Mouse (Mus musculus) midbrain, embryonic 10.5 days (tissue): ENCODE measurements at regions not wholly inside any gene's neighbourhood (a gene's known extent, or its start where the extent isn't known, plus 50 kb on each side); places are given as distances from the start of the nearest gene placed in this dataset.

ENCODE experiments used
- DNase-seq: peaks from one replicate; pipeline ENCODE4 v3.0.0-alpha.2; 2017; ENCODE audit warnings: low spot score
- H3K27ac ChIP-seq: fragments of 300-500 bp; sonication (generic); replicated peaks from 2 replicates; pipeline ENCODE4 v1.5.1; 2016; ENCODE audit warnings: mild to moderate bottlenecking
- H3K27me3 ChIP-seq: fragments of 300-500 bp; sonication (generic); 2 replicates; pipeline ENCODE4 v1.6.1; 2016; ENCODE audit warnings: low read depth, mild to moderate bottlenecking; ENCODE audit not compliant: poor library complexity, severe bottlenecking
- H3K36me3 ChIP-seq: fragments of 300-500 bp; sonication (generic); 2 replicates; pipeline ENCODE4 v1.6.1; 2016; ENCODE audit warnings: mild to moderate bottlenecking, moderate library complexity
- H3K4me1 ChIP-seq: fragments of 300-500 bp; sonication (generic); 2 replicates; pipeline ENCODE4 v1.6.1; 2016
- H3K4me3 ChIP-seq: fragments of 300-500 bp; sonication (generic); 2 replicates; pipeline ENCODE4 v1.5.1; 2016; ENCODE audit warnings: mild to moderate bottlenecking, moderate library complexity
- H3K9me3 ChIP-seq: fragments of 300-500 bp; sonication (generic); replicated peaks from 2 replicates; pipeline ENCODE4 v1.6.1; 2016; ENCODE audit warnings: mild to moderate bottlenecking
- WGBS: fragments of 180-500 bp; shearing (Covaris S2); methylation state at CpG from one replicate; pipeline ENCODE4 v1.1.7; 2016; 5-methylcytosine and 5-hydroxymethylcytosine counted together

GRCm38 (mm10) chr14:79929451-79929850, 54.4 kb upstream of the Olfm4 start:
- Histone ChIP-seq H3K27ac (no peak overlapping the region), H3K27me3 (no peaks in the 10 kb centered on the region), H3K4me3 (no peak overlapping the region), H3K4me1 (no peaks in the 10 kb centered on the region), H3K9me3 (no peaks in the 10 kb centered on the region), H3K36me3 (no peaks in the 10 kb centered on the region)
- no peak for DNase-seq
- WGBS, result 87% methylated on average over 3 of the region's 3 CpGs

- no peaks in the 10 kb centered on the region for H3K4me1 ChIP-seq
- no peak for DNase-seq
- no peak overlapping the region for H3K27ac ChIP-seq
- H3K36me3 ChIP-seq, result no peaks in the 10 kb centered on the region
- H3K4me3 ChIP-seq, result no peak overlapping the region
- H3K27me3 ChIP-seq, result no peaks in the 10 kb centered on the region
- WGBS, result 87% methylated on average over 1 of the region's 1 CpGs
- no peaks in the 10 kb centered on the region for H3K9me3 ChIP-seq
These were observed 56.7 kb upstream of the Olfm4 start for GRCm38 (mm10) chr14:79927161-79927560.

GRCm38 (mm10) chr14:79916960-79917848, 66.7 kb upstream of the Olfm4 start:
- Histone ChIP-seq H3K9me3 (no peaks in the 10 kb centered on the region), H3K27ac (no peak overlapping the region), H3K4me3 (no peak overlapping the region), H3K36me3 (no peaks in the 10 kb centered on the region), H3K4me1 (peaks cover 3% of the 10 kb centered on the region; the same call in 1 of the 2 replicates), H3K27me3 (peaks cover 1% of the 10 kb centered on the region; the same call in 1 of the 2 replicates)
- 87% methylated on average over 9 of the region's 9 CpGs for WGBS
- DNase-seq, result no peak

- no peaks in the 10 kb centered on the region for H3K36me3 ChIP-seq
- WGBS, result 87% methylated on average over 4 of the region's 4 CpGs
- H3K27ac ChIP-seq, result no peak overlapping the region
- H3K4me1 ChIP-seq, result peaks cover 5% of the 10 kb centered on the region
- H3K4me3 ChIP-seq, result no peak overlapping the region
- no peak for DNase-seq
- peaks cover 19% of the 10 kb centered on the region for H3K27me3 ChIP-seq
- H3K9me3 ChIP-seq, result no peaks in the 10 kb centered on the region
These were observed 68.9 kb upstream of the Olfm4 start for GRCm38 (mm10) chr14:79914966-79915365.

- H3K4me3 ChIP-seq, result no peak overlapping the region
- no peak for DNase-seq
- H3K27ac ChIP-seq, result no peak overlapping the region
- no peaks in the 10 kb centered on the region for H3K9me3 ChIP-seq
- H3K4me1 ChIP-seq, result peaks cover 14% of the 10 kb centered on the region
- H3K27me3 ChIP-seq, result peaks cover 30% of the 10 kb centered on the region
- no peaks in the 10 kb centered on the region for H3K36me3 ChIP-seq
These were observed 70.6 kb upstream of the Olfm4 start for GRCm38 (mm10) chr14:79913315-79913714.

GRCm38 (mm10) chr14:79912610-79913009, 71.3 kb upstream of the Olfm4 start:
- Histone ChIP-seq H3K4me3 (no peak overlapping the region), H3K27ac (no peak overlapping the region), H3K4me1 (peaks cover 20% of the 10 kb centered on the region), H3K36me3 (no peaks in the 10 kb centered on the region), H3K27me3 (peaks cover 37% of the 10 kb centered on the region), H3K9me3 (no peaks in the 10 kb centered on the region)
- 49% methylated on average over 4 of the region's 4 CpGs for WGBS
- peak; percentile 64 for DNase-seq

GRCm38 (mm10) chr14:79907761-79908160, 76.1 kb upstream of the Olfm4 start:
- whole genome bisulfite sequencing, result 61% methylated on average over 4 of the region's 4 CpGs
- Histone ChIP-seq H3K36me3 (no peaks in the 10 kb centered on the region), H3K27me3 (peaks cover 51% of the 10 kb centered on the region)

GRCm38 (mm10) chr14:79905574-79905973, 78.3 kb upstream of the Olfm4 start:
- no peak overlapping the region for H3K4me3 ChIP-seq
- no peaks in the 10 kb centered on the region for H3K36me3 ChIP-seq
- peaks cover 39% of the 10 kb centered on the region for H3K27me3 ChIP-seq
- 44% methylated on average over 2 of the region's 2 CpGs for WGBS
- H3K9me3 ChIP-seq, result no peaks in the 10 kb centered on the region
- H3K4me1 ChIP-seq, result peaks cover 42% of the 10 kb centered on the region
- no peak for DNase-seq
- H3K27ac ChIP-seq, result no peak overlapping the region

More at GRCm38 (mm10) chr14:79907761-79908160, 76.1 kb upstream of the Olfm4 start:
- DNase-seq, result no peak
- no peaks in the 10 kb centered on the region for H3K9me3 ChIP-seq
- no peak overlapping the region for H3K4me3 ChIP-seq
- no peak overlapping the region for H3K27ac ChIP-seq
- H3K4me1 ChIP-seq, result peaks cover 32% of the 10 kb centered on the region

- H3K9me3 ChIP-seq, result no peaks in the 10 kb centered on the region
- H3K4me3 ChIP-seq, result no peak overlapping the region
- DNase-seq, result no peak
- WGBS, result 32% methylated on average over 1 of the region's 1 CpGs
- no peaks in the 10 kb centered on the region for H3K36me3 ChIP-seq
- peaks cover 39% of the 10 kb centered on the region for H3K4me1 ChIP-seq
- H3K27me3 ChIP-seq, result peaks cover 21% of the 10 kb centered on the region
- H3K27ac ChIP-seq, result no peak overlapping the region; the same call in 1 of the 2 replicates
These were observed 81.5 kb upstream of the Olfm4 start for GRCm38 (mm10) chr14:79902355-79902754.

- Histone ChIP-seq H3K36me3 (no peaks in the 10 kb centered on the region), H3K27ac (peak overlapping the region; percentile 56; the same call in 1 of the 2 replicates), H3K4me3 (no peak overlapping the region), H3K9me3 (no peaks in the 10 kb centered on the region), H3K27me3 (peaks cover 25% of the 10 kb centered on the region; the same call in 1 of the 2 replicates), H3K4me1 (peaks cover 30% of the 10 kb centered on the region)
- WGBS, result 16% methylated on average over 5 of the region's 5 CpGs
- DNase-seq, result no peak
These were observed 85.6 kb upstream of the Olfm4 start for GRCm38 (mm10) chr14:79898240-79898639.

- no peak for DNase-seq
- Histone ChIP-seq H3K4me3 (no peak overlapping the region), H3K27ac (no peak overlapping the region), H3K36me3 (no peaks in the 10 kb centered on the region), H3K4me1 (peaks cover 9% of the 10 kb centered on the region), H3K27me3 (peaks cover 28% of the 10 kb centered on the region; the same call in 1 of the 2 replicates), H3K9me3 (no peaks in the 10 kb centered on the region)
- 77% methylated on average over 4 of the region's 4 CpGs for WGBS
These were observed 90.6 kb upstream of the Olfm4 start for GRCm38 (mm10) chr14:79893241-79893640.

- H3K27ac ChIP-seq, result no peak overlapping the region
- no peaks in the 10 kb centered on the region for H3K9me3 ChIP-seq
- DNase-seq, result no peak
- H3K36me3 ChIP-seq, result no peaks in the 10 kb centered on the region
- WGBS, result 95% methylated on average over 2 of the region's 2 CpGs
- no peak overlapping the region for H3K4me3 ChIP-seq
- peaks cover 23% of the 10 kb centered on the region for H3K27me3 ChIP-seq
- H3K4me1 ChIP-seq, result 0 out of 2 replicates have a peak, but pooled peaks cover 3% of the 10 kb centered on the region
These were observed 93.2 kb upstream of the Olfm4 start for GRCm38 (mm10) chr14:79890682-79891081.

- no peak overlapping the region for H3K27ac ChIP-seq
- H3K4me3 ChIP-seq, result no peak overlapping the region
- H3K4me1 ChIP-seq, result 0 out of 2 replicates have a peak, but pooled peaks cover 3% of the 10 kb centered on the region
- H3K27me3 ChIP-seq, result peaks cover 27% of the 10 kb centered on the region
- 82% methylated on average over 4 of the region's 4 CpGs for WGBS
- no peaks in the 10 kb centered on the region for H3K9me3 ChIP-seq
- DNase-seq, result no peak
- no peaks in the 10 kb centered on the region for H3K36me3 ChIP-seq
These were observed 93.6 kb upstream of the Olfm4 start for GRCm38 (mm10) chr14:79890280-79890679.
